Mouse (Mus musculus) B cell, adult 2 months (primary cell): ENCODE results near the gene Olfr1442.
"Not testable (repeated sequence)": the region's sequence is repeated elsewhere in the genome, so short reads cannot be mapped to it uniquely, and the experiment has no call there.

ENCODE experiments used
- DNase-seq, 2 experiments: peaks; one replicate each; pipeline ENCODE4 v3.0.0; 2022

Gene Olfr1442

GRCm38 (mm10) chr19:12670139-12670538, at the start of gene Olfr1442:
Gene Olfr1442, plus strand, starts transcription at chr19:12670439.
- DNase-seq = no peak

GRCm38 (mm10) chr19:12633176-12633575, 37.1 kb upstream of the Olfr1442 start, which contains the start of gene Glyat:
Gene Glyat, plus strand, starts transcription at chr19:12633308.
- no peak for DNase-seq

- no peak for DNase-seq
Observed at GRCm38 (mm10) chr19:12634259-12634658, 36.0 kb upstream of the Olfr1442 start.

GRCm38 (mm10) chr19:12634963-12635362, 35.3 kb upstream of the Olfr1442 start:
- DNase-seq = no peak

GRCm38 (mm10) chr19:12636863-12637262, 33.4 kb upstream of the Olfr1442 start:
- DNase-seq = no peak

- no peak for DNase-seq
Observed at GRCm38 (mm10) chr19:12638049-12638448, 32.2 kb upstream of the Olfr1442 start.

- DNase-seq = no peak
Observed at GRCm38 (mm10) chr19:12649511-12649910, 20.7 kb upstream of the Olfr1442 start.

GRCm38 (mm10) chr19:12666156-12666555, 4.1 kb upstream of the Olfr1442 start:
- DNase-seq = no peak

- DNase-seq = not testable (repeated sequence)
Observed at GRCm38 (mm10) chr19:12668601-12669000, 1.6 kb upstream of the Olfr1442 start.

GRCm38 (mm10) chr19:12671051-12671450, 812 bp downstream of the Olfr1442 start:
- DNase-seq = no peak

- no peak for DNase-seq
Observed at GRCm38 (mm10) chr19:12677812-12678211, 7.6 kb downstream of the Olfr1442 start, which contains the start of gene Olfr1443. Gene Olfr1443, plus strand, starts transcription at chr19:12678112.

GRCm38 (mm10) chr19:12684638-12685037, 14.4 kb downstream of the Olfr1442 start:
- DNase-seq = no peak

GRCm38 (mm10) chr19:12685231-12685630, 15.0 kb downstream of the Olfr1442 start:
- no peak for DNase-seq

- DNase-seq = no peak
Observed at GRCm38 (mm10) chr19:12695590-12695989, 25.4 kb downstream of the Olfr1442 start, which contains the start of gene Keg1. Gene Keg1, plus strand, starts transcription at chr19:12695786.

GRCm38 (mm10) chr19:12696221-12696620, 26.0 kb downstream of the Olfr1442 start:
- DNase-seq = no peak

- DNase-seq = peak; percentile 7 to 8
Observed at GRCm38 (mm10) chr19:12708458-12708857, 38.2 kb downstream of the Olfr1442 start.

GRCm38 (mm10) chr19:12708986-12709385, 38.7 kb downstream of the Olfr1442 start:
- no peak for DNase-seq

- DNase-seq = no peak
Observed at GRCm38 (mm10) chr19:12719189-12719588, 49.0 kb downstream of the Olfr1442 start.

- DNase-seq = no peak
Observed at GRCm38 (mm10) chr19:12720463-12720862, 50.2 kb downstream of the Olfr1442 start.

- DNase-seq = not testable (repeated sequence)
Observed at GRCm38 (mm10) chr19:12720919-12721318, 50.7 kb downstream of the Olfr1442 start.

- not testable (repeated sequence) for DNase-seq
Observed at GRCm38 (mm10) chr19:12721596-12721995, 51.4 kb downstream of the Olfr1442 start.

- DNase-seq = peak; percentile 15 to 24
Observed at GRCm38 (mm10) chr19:12722308-12722707, 52.1 kb downstream of the Olfr1442 start.

GRCm38 (mm10) chr19:12725851-12726250, 55.6 kb downstream of the Olfr1442 start:
- no peak for DNase-seq
